Mouse (Mus musculus): ENCODE data around the gene Kank3.

- TF ChIP-seq CTCF (IDR thresholded peaks at IDR 0.05; ENCODE audit: control insufficient read depth, insufficient read depth, low read length) (no peak), POLR2A (IDR thresholded peaks at IDR 0.05; ENCODE audit: borderline replicate concordance, control insufficient read depth, low read depth, low read length) (no peak)
Observed at GRCm38 (mm10) chr17:33774573-33775155, 35.7 kb upstream of the Kank3 start.
